Mouse (Mus musculus) thymus, postnatal 25 days (tissue): Measurements from ENCODE around the gene Btbd35f15.
"Not testable (repeated sequence)": the region's sequence is repeated elsewhere in the genome, so short reads cannot be mapped to it uniquely, and the experiment has no call there.

ENCODE experiments used
- DNase-seq: peaks from one replicate; pipeline ENCODE4 v3.0.0; 2022

Gene Btbd35f15

GRCm38 (mm10) chrX:33577214-33577613 is at the start of gene Btbd35f15:
TSS of gene Btbd35f15 (minus strand) at chrX:33577314.
- DNase-seq: not testable (repeated sequence)
